Mouse (Mus musculus) cerebellum, adult 8-10 months (tissue): ENCODE results near the gene Vwa8.

Experiments used
- DNase-seq: peaks from one replicate; pipeline ENCODE4 v3.0.0; 2022

Vwa8 gene

GRCm38 (mm10) chr14:79236261-79236660, 387.4 kb downstream of the Vwa8 start:
- DNase-seq = no peak

DNA sequence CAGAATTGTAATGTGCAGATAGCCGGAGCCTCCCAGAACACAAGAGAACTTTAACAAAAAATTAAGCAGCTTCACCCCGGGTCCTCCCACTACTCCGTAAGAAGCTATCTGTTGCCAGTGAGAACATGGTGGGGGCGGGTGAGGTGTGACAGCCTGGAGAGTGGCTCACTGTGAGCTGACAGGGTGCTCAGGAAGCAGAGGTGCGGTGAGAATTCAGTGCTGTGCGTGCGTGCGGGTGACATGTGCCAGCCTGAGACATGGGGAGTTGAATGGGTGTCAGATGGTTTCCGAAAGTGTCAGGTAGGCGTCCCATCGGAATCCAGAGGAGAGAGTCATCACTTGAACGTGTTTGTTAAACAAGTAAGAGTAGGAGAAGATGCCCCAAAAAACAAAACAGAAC, 390.6 kb downstream of the Vwa8 start:
- no peak for DNase-seq

GRCm38 (mm10) chr14:79241057-79241570, 392.3 kb downstream of the Vwa8 start:
- no peak for DNase-seq

- no peak for DNase-seq
Measured at GRCm38 (mm10) chr14:79241656-79242385, 393.0 kb downstream of the Vwa8 start.

GRCm38 (mm10) chr14:79242386-79242720, 393.5 kb downstream of the Vwa8 start:
- DNase-seq = no peak

DNA sequence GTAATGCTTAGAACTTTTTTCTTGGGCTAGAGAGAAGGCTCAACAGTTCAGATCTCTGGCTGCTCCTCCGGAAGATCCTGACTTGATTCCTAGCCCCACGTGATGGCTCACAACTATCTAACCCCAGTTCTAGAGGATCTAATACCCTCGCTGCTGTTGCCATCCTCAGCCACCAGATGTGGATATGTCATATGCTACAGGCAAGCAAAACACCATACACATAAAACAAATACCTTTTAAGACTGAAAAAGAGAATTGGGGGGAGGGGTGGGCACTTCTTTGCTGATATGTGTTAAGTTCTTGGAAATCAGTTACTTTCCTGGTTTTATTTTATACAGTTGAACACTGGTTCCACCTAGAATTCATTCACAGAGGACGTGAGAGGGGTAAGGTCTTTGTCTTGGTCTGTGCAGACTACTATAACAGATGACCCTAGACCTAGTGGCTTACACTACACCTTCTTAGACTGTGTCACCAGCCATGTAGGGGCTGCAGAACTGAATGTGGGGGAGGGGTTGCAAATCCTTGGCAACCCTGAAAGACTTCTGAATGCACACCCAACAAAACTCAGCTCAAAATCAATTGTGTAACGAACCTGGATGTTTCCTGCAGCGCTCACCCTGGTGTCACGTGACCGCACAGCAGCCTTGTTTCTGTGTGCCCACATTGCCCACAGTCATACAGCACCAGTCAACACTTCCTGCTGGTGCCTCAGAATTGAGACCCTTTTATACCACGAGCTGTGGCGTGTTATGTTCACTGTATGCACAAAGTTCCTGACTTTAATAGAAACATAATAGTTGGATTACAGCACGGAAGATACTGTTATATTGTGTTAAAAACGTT, 394.4 kb downstream of the Vwa8 start:
- no peak for DNase-seq

DNA sequence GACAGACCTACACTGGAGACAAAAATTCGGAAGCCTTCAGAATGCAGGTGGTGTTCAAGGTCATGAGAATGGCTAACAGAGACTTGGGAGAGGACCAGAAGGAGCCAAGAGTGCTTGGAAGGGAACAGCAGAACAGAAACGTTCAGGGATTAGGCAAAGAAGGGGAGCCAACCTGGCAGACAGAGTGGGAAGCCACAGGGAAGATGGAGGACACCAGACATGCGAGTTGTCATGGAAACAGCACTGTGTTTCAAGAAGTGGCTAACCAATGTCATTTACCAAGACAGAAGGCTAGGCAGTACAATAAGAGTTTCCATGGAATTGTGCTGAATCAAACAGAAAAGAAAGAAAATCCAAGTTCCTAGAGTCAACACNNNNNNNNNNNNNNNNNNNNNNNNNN, 395.7 kb downstream of the Vwa8 start:
- DNase-seq = no peak

DNA sequence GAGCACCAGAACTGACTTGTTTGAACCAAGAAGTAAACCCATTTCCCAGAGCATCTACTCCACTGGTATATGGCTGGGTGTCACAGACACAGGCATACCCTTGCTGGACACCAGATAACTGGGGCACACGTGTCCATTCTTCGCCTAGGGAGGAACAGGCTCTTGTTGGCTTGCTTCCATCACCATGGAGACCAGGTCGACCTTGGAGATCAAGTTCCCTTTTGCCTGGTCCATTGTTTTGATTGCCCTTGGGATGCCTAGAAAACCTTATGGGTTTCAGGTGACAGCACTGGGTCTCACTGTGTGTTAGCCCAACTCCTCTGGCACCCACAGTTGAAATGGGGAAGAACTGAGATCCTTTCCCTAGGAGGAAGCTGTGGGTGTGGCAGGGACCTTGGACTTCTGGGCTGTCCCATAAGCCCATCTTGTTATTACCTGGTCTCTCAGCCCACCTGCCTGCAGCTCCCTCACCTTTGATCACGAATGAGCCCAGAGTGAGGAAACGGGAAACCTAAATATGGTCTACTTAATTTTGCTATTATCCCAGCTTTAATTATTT, 403.0 kb downstream of the Vwa8 start:
- DNase-seq = no peak
